Mouse (Mus musculus) bone marrow macrophage, adult 2 months (primary cell): ENCODE data around the gene D10Jhu81e.

ENCODE experiments used
- CTCF ChIP-seq: IDR thresholded peaks from 2 replicates; pipeline ENCODE4 v1.5.1; 2012; ENCODE audit warnings: low read depth, mild to moderate bottlenecking, low read length, moderate library complexity
- POLR2A ChIP-seq: IDR thresholded peaks from 2 replicates; pipeline ENCODE4 v1.6.1; 2012; ENCODE audit warnings: mild to moderate bottlenecking, low read depth, low read length, borderline replicate concordance

DNA sequence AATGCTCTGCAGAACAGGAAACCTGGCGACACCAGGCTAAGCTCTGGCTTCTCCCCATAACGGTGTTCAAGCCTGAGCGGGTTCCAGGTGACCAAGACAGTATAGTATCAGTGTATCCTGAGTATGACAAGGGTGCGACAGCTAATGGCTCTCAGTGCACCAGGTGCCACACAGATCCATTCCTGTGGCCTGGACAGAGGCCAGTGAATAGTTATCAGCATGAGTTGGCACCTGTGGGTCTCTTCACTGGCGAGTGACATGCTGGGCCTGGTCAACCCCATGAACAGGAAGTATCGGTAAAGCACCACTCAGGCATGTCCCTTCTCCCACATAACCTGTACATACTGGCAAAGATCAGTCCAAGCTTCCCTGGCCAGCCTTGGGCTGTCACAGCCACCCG lies 1.5 kb upstream of the D10Jhu81e start:
- TF ChIP-seq POLR2A = no peak
- no peak for TF ChIP-seq CTCF
